Mouse (Mus musculus) erythroblast, embryonic 14.5 days (primary cell): ENCODE measurements around the gene Cphx2. TPM values are rescaled to one million over a fixed set of nuclear protein-coding genes. Genes with fewer than 3 reads are reported as not detected.
"Not testable (repeated sequence)": the region's sequence is repeated elsewhere in the genome, so short reads cannot be mapped to it uniquely, and the experiment has no call there.

ENCODE experiments used
- H3K27me3 ChIP-seq: 2 replicates; pipeline ENCODE4 v1.6.1; 2012; ENCODE audit warnings: inconsistent platforms; ENCODE audit not compliant: control insufficient read depth
- H3K36me3 ChIP-seq: 2 replicates; pipeline ENCODE4 v1.6.1; 2012; ENCODE audit warnings: mild to moderate bottlenecking, inconsistent platforms; ENCODE audit not compliant: control insufficient read depth
- H3K4me1 ChIP-seq: 2 replicates; pipeline ENCODE4 v1.6.1; 2012; ENCODE audit warnings: inconsistent platforms; ENCODE audit not compliant: control insufficient read depth
- H3K4me3 ChIP-seq: replicated peaks from 2 replicates; pipeline ENCODE3; 2012; ENCODE audit warnings: moderate library complexity, mild to moderate bottlenecking, inconsistent platforms
- H3K9me3 ChIP-seq: 2 replicates; pipeline ENCODE4 v1.6.1; 2012; ENCODE audit warnings: low read length, inconsistent platforms, mixed read lengths; ENCODE audit not compliant: control insufficient read depth
- polyA plus RNA-seq: library from polyadenylated mRNA; stranded (reverse); fragments of >175 nt; gene quantifications from 2 replicates; pipeline ENCODE4 v1.2.3, GENCODE M21; 2012

The Cphx2 gene
- polyA plus RNA-seq, 1 experiment: not detected

GRCm38 (mm10) chr14:26118550-26119000 lies 37.3 kb downstream of the Cphx2 start:
- not testable (repeated sequence) for H3K4me1 ChIP-seq, H3K4me3 ChIP-seq, H3K9me3 ChIP-seq, H3K36me3 ChIP-seq, H3K27me3 ChIP-seq

DNA sequence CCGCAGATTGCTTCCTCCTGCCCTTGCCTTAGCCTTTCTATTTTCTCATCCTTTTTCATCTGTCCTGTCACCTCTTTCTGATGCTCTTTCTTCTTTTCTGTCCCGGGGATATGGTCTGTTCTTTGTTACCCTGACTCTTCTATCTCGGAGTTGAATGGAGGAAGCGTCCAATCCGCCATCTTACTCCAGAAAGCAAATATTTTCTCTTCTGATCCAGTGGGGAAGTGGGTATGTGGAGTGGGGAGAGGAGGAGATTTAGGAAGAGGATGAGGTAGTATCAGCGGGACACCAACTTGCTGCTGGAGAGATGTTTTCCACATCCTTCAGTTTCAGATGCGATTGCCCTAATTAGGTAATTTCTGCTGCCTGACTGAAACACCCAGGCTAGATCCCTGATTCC lies 37.8 kb downstream of the Cphx2 start:
- not testable (repeated sequence) for H3K9me3 ChIP-seq, H3K4me1 ChIP-seq, H3K27me3 ChIP-seq, H3K4me3 ChIP-seq, H3K36me3 ChIP-seq

Other genes with a start within 250 kb of the Cphx2 start
- gene Anxa11, start 239.4 kb upstream of the Cphx2 start, polyA plus RNA-seq: 0.39 and 0.42 TPM in 2 replicates
- not detected in 2 replicates for gene Plac9a, start 178.4 kb upstream of the Cphx2 start, polyA plus RNA-seq
- gene Tmem254a, start 153.8 kb upstream of the Cphx2 start, polyA plus RNA-seq: 0.05 and 0.06 TPM in 2 replicates
- not detected in 2 replicates for gene Cphx1, start 143.2 kb upstream of the Cphx2 start, polyA plus RNA-seq
- gene Duxbl1, start 102.9 kb upstream of the Cphx2 start, polyA plus RNA-seq: not detected in 2 replicates
- gene Gm9780, start 38.8 kb upstream of the Cphx2 start, polyA plus RNA-seq: not detected in 2 replicates
- 0.03 and 0.07 TPM in 2 replicates for gene Tmem254c, start 14.2 kb upstream of the Cphx2 start, polyA plus RNA-seq
- gene Cphx3, start 781 bp downstream of the Cphx2 start, polyA plus RNA-seq: not detected in 2 replicates
- gene Duxbl2, start 36.8 kb downstream of the Cphx2 start, polyA plus RNA-seq: not detected in 2 replicates
- not detected in 2 replicates for gene Plac9b, start 101.0 kb downstream of the Cphx2 start, polyA plus RNA-seq
- gene Tmem254b, start 125.5 kb downstream of the Cphx2 start, polyA plus RNA-seq: 0.06 TPM in 1 of 2 replicates, not detected in the other
- not detected in 2 replicates for gene Duxbl3, start 176.4 kb downstream of the Cphx2 start, polyA plus RNA-seq